Mouse (Mus musculus): ENCODE data around the gene Ptgir.

DNA sequence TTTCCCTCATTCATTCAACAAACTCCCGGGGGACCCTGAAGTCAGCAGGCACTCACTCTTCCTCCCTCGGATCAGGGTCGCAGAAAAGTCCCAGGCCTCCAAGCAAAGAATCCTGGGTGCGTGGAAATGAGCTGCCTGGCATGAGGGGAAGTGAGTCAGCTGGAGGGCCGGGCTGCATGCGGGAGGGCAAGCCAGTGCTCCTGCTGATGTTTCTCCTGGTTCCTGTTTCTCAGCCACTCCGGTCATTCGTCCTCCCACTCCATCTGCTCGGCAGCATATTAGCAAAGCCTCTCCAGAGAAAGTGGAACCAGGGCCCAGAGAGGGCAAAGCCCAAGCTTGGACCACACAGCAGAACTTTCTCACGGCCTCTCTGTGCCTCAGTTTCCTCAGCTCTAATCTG is 3.6 kb downstream of the Ptgir start:
- TF ChIP-seq CTCF (IDR thresholded peaks at IDR 0.05; ENCODE audit: control insufficient read depth, insufficient read depth, low read length): no peak
- no peak for TF ChIP-seq POLR2A (IDR thresholded peaks at IDR 0.05; ENCODE audit: borderline replicate concordance, control insufficient read depth, low read depth, low read length)

Measured in bone marrow, adult 2 months (tissue).